Mouse (Mus musculus): Measurements from ENCODE around the gene Bicral.
"Not testable (repeated sequence)": the region's sequence is repeated elsewhere in the genome, so short reads cannot be mapped to it uniquely, and the experiment has no call there.

Bicral gene

GRCm38 (mm10) chr17:46799680-46800079 is 58.6 kb downstream of the Bicral start:
- no peak for DNase-seq (ENCODE audit: extremely low spot score, low read depth, low spot score)

GRCm38 (mm10) chr17:46797386-46797785 is 60.9 kb downstream of the Bicral start:
- no peak for DNase-seq (ENCODE audit: extremely low spot score, low read depth, low spot score)

GRCm38 (mm10) chr17:46796743-46797142 is 61.5 kb downstream of the Bicral start:
- no peak for DNase-seq (ENCODE audit: extremely low spot score, low read depth, low spot score)

- no peak for DNase-seq (ENCODE audit: extremely low spot score, low read depth, low spot score)
These were observed 65.3 kb downstream of the Bicral start for GRCm38 (mm10) chr17:46792963-46793362.

GRCm38 (mm10) chr17:46787974-46788373 is 70.3 kb downstream of the Bicral start:
- not testable (repeated sequence) for DNase-seq (ENCODE audit: extremely low spot score, low read depth, low spot score)

GRCm38 (mm10) chr17:46786952-46787351 is 71.3 kb downstream of the Bicral start:
- DNase-seq (ENCODE audit: extremely low spot score, low read depth, low spot score) = no peak

GRCm38 (mm10) chr17:46783222-46783565 is 75.1 kb downstream of the Bicral start:
- DNase-seq (ENCODE audit: extremely low spot score, low read depth, low spot score) = no peak

GRCm38 (mm10) chr17:46782341-46783221 is 75.7 kb downstream of the Bicral start, which contains the start of gene Rpl7l1:
Gene Rpl7l1, minus strand, starts transcription at chr17:46782672.
- DNase-seq (ENCODE audit: extremely low spot score, low read depth, low spot score) = peak; percentile 87

- no peak for DNase-seq (ENCODE audit: extremely low spot score, low read depth, low spot score)
These were observed 76.4 kb downstream of the Bicral start for GRCm38 (mm10) chr17:46781876-46782275.

- DNase-seq (ENCODE audit: extremely low spot score, low read depth, low spot score) = no peak
These were observed 82.2 kb downstream of the Bicral start for GRCm38 (mm10) chr17:46776087-46776486.

- no peak for DNase-seq (ENCODE audit: extremely low spot score, low read depth, low spot score)
These were observed 83.2 kb downstream of the Bicral start for GRCm38 (mm10) chr17:46775070-46775469.

- DNase-seq (ENCODE audit: extremely low spot score, low read depth, low spot score) = no peak
These were observed 84.2 kb downstream of the Bicral start for GRCm38 (mm10) chr17:46774131-46774472.

- no peak for DNase-seq (ENCODE audit: extremely low spot score, low read depth, low spot score)
These were observed 84.8 kb downstream of the Bicral start for GRCm38 (mm10) chr17:46773278-46774130.

GRCm38 (mm10) chr17:46772404-46773277 is 85.6 kb downstream of the Bicral start, which contains the start of gene 2310039H08Rik:
Gene 2310039H08Rik, plus strand, starts transcription at chr17:46772635.
- DNase-seq (ENCODE audit: extremely low spot score, low read depth, low spot score) = peak; percentile 63

GRCm38 (mm10) chr17:46772038-46772403 is 86.3 kb downstream of the Bicral start:
- DNase-seq (ENCODE audit: extremely low spot score, low read depth, low spot score) = no peak

- DNase-seq (ENCODE audit: extremely low spot score, low read depth, low spot score) = no peak
These were observed 86.7 kb downstream of the Bicral start for GRCm38 (mm10) chr17:46771616-46772015.

- DNase-seq (ENCODE audit: extremely low spot score, low read depth, low spot score) = no peak
These were observed 87.3 kb downstream of the Bicral start for GRCm38 (mm10) chr17:46771025-46771424.

- no peak for DNase-seq (ENCODE audit: extremely low spot score, low read depth, low spot score)
These were observed 87.7 kb downstream of the Bicral start for GRCm38 (mm10) chr17:46770546-46770945.

- DNase-seq (ENCODE audit: extremely low spot score, low read depth, low spot score) = no peak
These were observed 90.4 kb downstream of the Bicral start for GRCm38 (mm10) chr17:46767868-46768267.

GRCm38 (mm10) chr17:46764916-46765315 is 93.4 kb downstream of the Bicral start:
- DNase-seq (ENCODE audit: extremely low spot score, low read depth, low spot score) = not testable (repeated sequence)

GRCm38 (mm10) chr17:46763544-46763943 is 94.7 kb downstream of the Bicral start, which contains the start of gene Ptcra:
Gene Ptcra, minus strand, starts transcription at chr17:46763712.
- DNase-seq (ENCODE audit: extremely low spot score, low read depth, low spot score) = no peak
